In the genomic region with DNA sequence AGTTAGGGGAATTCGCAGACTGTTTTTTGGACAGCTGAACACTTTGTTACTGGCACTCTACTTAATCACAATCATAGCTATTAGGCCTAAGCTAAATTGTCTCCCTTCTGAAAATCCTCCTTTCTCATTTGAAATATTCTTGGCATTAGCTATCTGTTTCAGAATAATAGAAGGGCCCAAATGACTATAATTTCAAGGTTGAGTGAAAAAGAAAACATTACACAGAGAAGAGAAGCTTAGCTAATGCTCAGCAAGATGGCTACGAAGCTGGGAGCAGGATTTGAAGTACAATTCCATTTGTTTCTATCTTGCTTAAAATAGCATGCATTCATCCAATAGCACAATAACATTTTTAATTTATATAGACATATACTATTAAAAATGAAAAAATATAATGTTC, we compare ENCODE assay signal across 18 mouse cellular contexts.
"Had no signal": no experiment of that assay in that cellular context is flagged by ENCODE, and none has a peak within 500 bp of the region (broad histone marks: within the 10 kb centered on the region; RNA-seq: fewer than 3 reads in every experiment).

No protein-coding gene starts in this region.

- DNase-seq: lung, adult 18-20 months; lung, embryonic 14.5 days; lung, postnatal 10 days; lung, postnatal 4 days; retina, postnatal 1 day; right cerebral cortex, adult 18-20 months; right cerebral cortex, postnatal 25 days; right cerebral cortex, postnatal 4 days; spleen, adult 18-20 months; thymus, adult 18-20 months; thymus, postnatal 14 days; thymus, postnatal 36 days had no signal

- H3K27me3 ChIP-seq: midbrain, embryonic 13.5 days; midbrain, embryonic 15.5 days; neural tube, embryonic 13.5 days; neural tube, embryonic 15.5 days had no signal

- H3K4me3 ChIP-seq: midbrain, embryonic 10.5 days; midbrain, embryonic 13.5 days; midbrain, embryonic 15.5 days; myocyte; neural tube, embryonic 13.5 days; neural tube, embryonic 15.5 days had no signal

- ATAC-seq: midbrain, embryonic 13.5 days; midbrain, embryonic 15.5 days had no signal

- H3K4me1 ChIP-seq: midbrain, embryonic 10.5 days; midbrain, embryonic 13.5 days; midbrain, embryonic 15.5 days; neural tube, embryonic 13.5 days; neural tube, embryonic 15.5 days had no signal

- H3K9ac ChIP-seq: lung, embryonic 14.5 days; midbrain, embryonic 13.5 days; midbrain, embryonic 15.5 days; neural tube, embryonic 13.5 days; neural tube, embryonic 15.5 days had no signal

- H3K9me3 ChIP-seq: midbrain, embryonic 10.5 days; midbrain, embryonic 13.5 days; midbrain, embryonic 15.5 days; neural tube, embryonic 13.5 days; neural tube, embryonic 15.5 days had no signal

- H3K4me2 ChIP-seq: lung, embryonic 14.5 days; midbrain, embryonic 13.5 days; midbrain, embryonic 15.5 days; neural tube, embryonic 13.5 days; neural tube, embryonic 15.5 days had no signal

- H3K27ac ChIP-seq: midbrain, embryonic 10.5 days; midbrain, embryonic 13.5 days; midbrain, embryonic 15.5 days; neural tube, embryonic 13.5 days; neural tube, embryonic 15.5 days had no signal

- H3K36me3 ChIP-seq: midbrain, embryonic 10.5 days; midbrain, embryonic 13.5 days; midbrain, embryonic 15.5 days; neural tube, embryonic 13.5 days; neural tube, embryonic 15.5 days had no signal
